Mouse (Mus musculus) ES-Bruce4 (cell line): ENCODE measurements around the gene Acot12.

Experiments used
- CTCF ChIP-seq: IDR thresholded peaks from one replicate; pipeline ENCODE4 v1.8.1; 2011; ENCODE audit warnings: low read depth, low read length
- EP300 ChIP-seq: IDR thresholded peaks from 2 replicates; pipeline ENCODE4 v1.6.1; 2011; ENCODE audit warnings: low read depth, low read length; ENCODE audit not compliant: insufficient read depth

GRCm38 (mm10) chr13:91737191-91737590 is 4.1 kb upstream of the Acot12 start:
- TF ChIP-seq CTCF (no peak), EP300 (no peak)
